Mouse (Mus musculus): Measurements from ENCODE around the gene Nlk. TPM values are rescaled to one million over a fixed set of nuclear protein-coding genes. Genes with fewer than 3 reads are reported as not detected.

Gene Nlk
- polyA plus RNA-seq, 1 experiment, result 4.3 TPM

DNA sequence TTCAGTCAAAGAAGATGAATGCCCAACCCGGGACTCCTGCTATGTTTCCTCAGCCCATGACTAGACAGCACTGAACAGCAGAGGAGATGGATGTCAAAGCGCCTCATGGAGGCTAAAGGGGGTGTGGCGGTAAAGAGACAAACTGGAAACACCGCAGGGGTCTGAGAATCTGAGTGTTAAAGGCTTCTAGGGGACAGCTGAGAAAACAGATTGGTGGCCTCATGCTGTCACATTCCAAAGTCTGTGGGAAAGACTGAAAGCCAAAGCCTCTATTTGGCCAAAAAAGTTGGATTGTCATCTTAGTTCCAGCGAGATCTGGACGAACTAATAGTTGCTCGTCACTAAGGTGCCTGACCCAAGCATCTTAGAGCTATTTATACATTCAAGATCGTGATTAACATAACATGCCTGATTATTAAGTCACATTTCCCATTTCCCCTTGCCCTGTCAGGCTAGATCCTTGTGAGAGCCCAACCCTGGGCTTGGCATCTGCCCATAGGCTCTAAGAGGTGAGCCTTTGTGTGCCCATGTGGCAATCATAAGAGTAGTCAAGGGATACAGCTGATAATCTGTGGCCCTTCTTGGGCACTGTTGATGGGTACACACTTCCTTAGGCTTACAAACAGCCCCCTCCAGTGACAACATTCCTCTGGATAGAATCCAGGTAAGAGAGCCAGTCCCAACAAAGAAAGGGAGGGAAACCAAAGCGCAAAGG, 173.8 kb downstream of the Nlk start:
- WGBS, result 78% methylated on average over 9 of the region's 9 CpGs
- DNase-seq (ENCODE audit: low read depth, low spot score), result no peak

DNA sequence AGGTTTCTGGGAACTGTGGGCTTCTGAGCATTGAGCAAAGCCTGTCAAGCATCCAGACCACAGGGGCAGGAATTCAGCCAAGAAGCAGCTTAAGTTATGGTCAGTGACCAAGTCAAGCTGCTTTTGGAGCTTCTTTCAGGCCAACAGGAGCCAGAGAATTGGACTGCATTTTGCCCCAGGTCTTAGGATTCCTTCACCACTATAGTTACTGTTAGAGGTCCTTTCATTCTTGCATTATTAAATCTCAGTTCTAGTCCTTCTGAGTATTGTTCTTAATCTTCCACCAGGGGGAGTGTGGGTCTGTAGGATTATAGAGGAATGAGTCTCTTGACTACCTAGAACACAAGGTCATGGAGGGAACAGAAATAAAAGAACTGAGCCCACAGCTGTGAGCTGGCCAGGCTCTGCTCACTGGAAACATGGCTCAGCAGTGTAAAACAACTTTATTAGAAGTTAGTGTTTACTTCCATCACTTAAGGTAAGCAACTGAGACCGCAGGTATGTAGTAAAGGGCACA, 174.6 kb downstream of the Nlk start:
- WGBS, result 84% methylated on average over 1 of the region's 1 CpGs
- no peak for DNase-seq (ENCODE audit: low read depth, low spot score)

DNA sequence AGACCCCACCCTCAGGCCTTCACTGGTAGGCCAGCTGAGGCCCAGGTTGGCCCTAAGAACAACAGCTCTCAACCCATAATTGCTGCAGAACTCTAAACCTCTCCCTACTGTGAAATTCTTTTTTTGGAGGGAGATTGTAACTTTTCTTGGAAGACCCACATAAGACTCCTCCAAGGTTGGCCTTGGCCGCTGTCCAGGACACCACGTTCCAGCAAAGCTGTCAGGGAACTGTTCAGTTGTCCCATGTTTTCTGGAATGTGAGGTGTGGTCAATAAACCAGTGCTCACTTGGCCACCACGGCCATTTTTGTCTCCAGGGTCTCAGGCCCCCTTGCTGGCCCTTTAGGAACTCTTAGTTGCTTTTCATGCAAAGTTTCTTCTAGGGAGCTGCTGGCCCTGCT, 175.3 kb downstream of the Nlk start:
- WGBS, result 70% methylated on average over 3 of the region's 3 CpGs
- DNase-seq (ENCODE audit: low read depth, low spot score), result no peak

- no peak for DNase-seq (ENCODE audit: low read depth, low spot score)
- 90% methylated on average over 10 of the region's 10 CpGs for WGBS
These were observed 178.2 kb downstream of the Nlk start for GRCm38 (mm10) chr11:78518931-78519330.

Other genes starting within 250 kb of the Nlk start
- gene Slc46a1, start 231.7 kb downstream of the Nlk start, polyA plus RNA-seq (2012; rRNA removed), result 26.6 and 27.5 TPM in 2 replicates
- gene Sarm1, start 199.6 kb downstream of the Nlk start, polyA plus RNA-seq (2012; rRNA removed), result 0.46 and 0.53 TPM in 2 replicates
- 3.2 and 3.4 TPM in 2 replicates for gene Vtn, start 198.3 kb downstream of the Nlk start, polyA plus RNA-seq (2012; rRNA removed)
- gene Sebox, start 193.9 kb downstream of the Nlk start, polyA plus RNA-seq (2012; rRNA removed), result not detected in 2 replicates
- gene Tmem199, start 185.2 kb downstream of the Nlk start, polyA plus RNA-seq (2012; rRNA removed), result 11.1 and 13.0 TPM in 2 replicates
- gene Poldip2, start 185.2 kb downstream of the Nlk start, polyA plus RNA-seq (2012; rRNA removed), result 41.2 and 43.9 TPM in 2 replicates
- 54.0 and 80.5 TPM in 2 replicates for gene Tnfaip1, start 161.0 kb downstream of the Nlk start, polyA plus RNA-seq (2012; rRNA removed)
- 91.9 and 98.7 TPM in 2 replicates for gene Ift20, start 161.0 kb downstream of the Nlk start, polyA plus RNA-seq (2012; rRNA removed)
- gene Tmem97, start 146.6 kb downstream of the Nlk start, polyA plus RNA-seq (2012; rRNA removed), result 71.8 and 74.3 TPM in 2 replicates
- 41.2 and 46.3 TPM in 2 replicates for gene Ccnq, start 54.4 kb upstream of the Nlk start, polyA plus RNA-seq (2012; rRNA removed)
- gene Lyrm9, start 129.2 kb upstream of the Nlk start, polyA plus RNA-seq (2012; rRNA removed), result 18.7 and 20.5 TPM in 2 replicates
- 67.4 and 76.0 TPM in 2 replicates for gene Nos2, start 223.4 kb upstream of the Nlk start, polyA plus RNA-seq (2012; rRNA removed)